Mouse (Mus musculus) limb, embryonic 10.5 days (tissue): ENCODE measurements around the gene Eif4enif1. TPM values are rescaled to one million over a fixed set of nuclear protein-coding genes. Genes with fewer than 3 reads are reported as not detected.
"Not testable (repeated sequence)": the region's sequence is repeated elsewhere in the genome, so short reads cannot be mapped to it uniquely, and the experiment has no call there.

Source experiments
- DNase-seq: peaks from one replicate; pipeline ENCODE4 v3.0.0-alpha.2; 2017; ENCODE audit warnings: low spot score
- H3K27ac ChIP-seq: fragments of 300-500 bp; sonication (generic); 2 replicates; pipeline ENCODE4 v1.5.1; 2016; ENCODE audit warnings: mild to moderate bottlenecking
- H3K27me3 ChIP-seq: fragments of 300-500 bp; sonication (generic); 2 replicates; pipeline ENCODE4 v1.6.1; 2016; ENCODE audit warnings: low read depth, mild to moderate bottlenecking; ENCODE audit not compliant: poor library complexity, severe bottlenecking
- H3K36me3 ChIP-seq: fragments of 300-500 bp; sonication (generic); 2 replicates; pipeline ENCODE4 v1.6.1; 2016; ENCODE audit warnings: mild to moderate bottlenecking, moderate library complexity
- H3K4me1 ChIP-seq: fragments of 300-500 bp; sonication (generic); 2 replicates; pipeline ENCODE4 v1.6.1; 2016
- H3K4me3 ChIP-seq: fragments of 300-500 bp; sonication (generic); 2 replicates; pipeline ENCODE4 v1.5.1; 2016; ENCODE audit warnings: mild to moderate bottlenecking, moderate library complexity
- H3K9me3 ChIP-seq: fragments of 300-500 bp; sonication (generic); replicated peaks from 2 replicates; pipeline ENCODE4 v1.6.1; 2016; ENCODE audit warnings: mild to moderate bottlenecking
- WGBS: fragments of 180-500 bp; shearing (Covaris S2); methylation state at CpG from one replicate; pipeline ENCODE4 v1.1.7; 2016; 5-methylcytosine and 5-hydroxymethylcytosine counted together
- polyA plus RNA-seq: library from polyadenylated mRNA; unstranded; fragments of >200 nt; fragmentation: Nextera tagmentation; extraction: Ambion mirVana; gene quantifications from 2 replicates; pipeline ENCODE4 v1.2.1, GENCODE M21; 2016

Gene Eif4enif1
- 64.7 and 74.1 TPM in 2 replicates for polyA plus RNA-seq

- H3K36me3 ChIP-seq: peaks cover 31% of the 10 kb centered on the region
- H3K4me3 ChIP-seq: peak within 1 kb of the TSS; percentile 50
- H3K27ac ChIP-seq: peak within 1 kb of the TSS; percentile 85
- WGBS: under 1% methylated on average over 50 of the region's 57 CpGs
- DNase-seq: peak; percentile 95
- no peaks in the 10 kb centered on the region for H3K27me3 ChIP-seq
- H3K4me1 ChIP-seq: no peaks in the 10 kb centered on the region
- no peaks in the 10 kb centered on the region for H3K9me3 ChIP-seq
These were observed at the start of gene Eif4enif1 for GRCm38 (mm10) chr11:3202231-3202701. Gene Eif4enif1, plus strand, starts transcription at chr11:3202392.

DNA sequence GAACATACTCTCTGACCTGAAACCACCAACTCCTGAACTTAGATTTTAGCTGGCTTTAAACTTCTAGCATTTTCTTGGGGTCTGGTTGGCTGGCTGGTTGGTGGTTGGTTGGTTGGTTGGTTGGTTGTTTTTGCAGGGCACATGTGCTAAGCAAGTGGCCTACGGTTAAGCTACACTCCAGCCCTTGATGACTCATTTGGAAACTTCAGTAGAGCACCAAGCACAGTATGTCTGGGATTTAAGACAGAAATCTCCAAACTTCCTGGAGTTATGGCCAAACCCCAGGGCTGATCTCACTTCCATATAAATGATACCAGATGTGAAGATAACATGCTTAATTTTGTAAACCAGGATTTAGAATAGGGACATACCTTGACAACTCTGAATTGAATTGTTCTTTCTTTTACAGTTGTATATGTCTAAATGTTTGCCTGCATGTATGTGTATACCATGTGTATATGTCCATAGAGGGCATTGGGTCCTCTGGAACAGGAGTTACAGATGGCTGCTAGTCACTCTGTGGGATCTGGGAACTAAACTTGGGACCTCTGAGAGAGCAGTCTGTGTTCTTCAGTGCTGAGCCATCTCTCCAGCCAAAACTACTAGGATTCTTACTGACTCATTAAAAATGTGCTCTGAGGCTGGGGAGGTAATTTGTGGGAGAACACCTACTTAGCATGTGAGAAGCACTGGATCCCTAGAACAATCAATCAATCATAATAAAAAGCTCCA lies 48.4 kb upstream of the Eif4enif1 start:
- 83% methylated on average over 1 of the region's 1 CpGs for WGBS
- not testable (repeated sequence) for H3K27me3 ChIP-seq, H3K4me3 ChIP-seq, H3K27ac ChIP-seq, H3K4me1 ChIP-seq
- Histone ChIP-seq H3K9me3 (peaks cover 15% of the 10 kb centered on the region), H3K36me3 (peaks cover 13% of the 10 kb centered on the region)
- DNase-seq: peak; percentile 43

DNA sequence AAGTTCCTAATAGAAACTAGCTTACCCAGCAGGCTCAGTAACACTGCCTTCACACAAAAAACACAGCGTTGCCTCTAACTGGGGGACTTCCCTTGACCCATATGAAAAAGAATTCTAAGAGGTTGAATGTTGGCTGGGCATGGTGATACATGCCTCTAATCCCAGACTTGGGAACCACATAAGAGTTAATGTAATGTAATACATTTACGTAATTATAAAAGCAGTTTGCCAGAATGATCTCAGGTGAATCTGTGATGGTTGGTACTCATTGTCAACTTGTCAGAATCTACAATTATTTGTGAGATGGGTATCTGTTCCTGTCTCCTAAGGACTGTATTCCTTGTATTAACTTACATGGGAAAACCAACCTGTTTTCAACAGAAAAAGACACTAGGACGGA lies 45.2 kb upstream of the Eif4enif1 start:
- 92% methylated on average over 3 of the region's 3 CpGs for WGBS
- H3K9me3 ChIP-seq: peaks cover 11% of the 10 kb centered on the region
- not testable (repeated sequence) for H3K4me1 ChIP-seq, H3K27me3 ChIP-seq, H3K27ac ChIP-seq, H3K36me3 ChIP-seq, H3K4me3 ChIP-seq, DNase-seq

- H3K27me3 ChIP-seq, H3K36me3 ChIP-seq, H3K4me3 ChIP-seq, DNase-seq, H3K27ac ChIP-seq, H3K4me1 ChIP-seq: not testable (repeated sequence)
- peaks cover 15% of the 10 kb centered on the region for H3K9me3 ChIP-seq
- 96% methylated on average over 6 of the region's 6 CpGs for whole genome bisulfite sequencing
These were observed 44.2 kb upstream of the Eif4enif1 start for GRCm38 (mm10) chr11:3157996-3158395.

DNA sequence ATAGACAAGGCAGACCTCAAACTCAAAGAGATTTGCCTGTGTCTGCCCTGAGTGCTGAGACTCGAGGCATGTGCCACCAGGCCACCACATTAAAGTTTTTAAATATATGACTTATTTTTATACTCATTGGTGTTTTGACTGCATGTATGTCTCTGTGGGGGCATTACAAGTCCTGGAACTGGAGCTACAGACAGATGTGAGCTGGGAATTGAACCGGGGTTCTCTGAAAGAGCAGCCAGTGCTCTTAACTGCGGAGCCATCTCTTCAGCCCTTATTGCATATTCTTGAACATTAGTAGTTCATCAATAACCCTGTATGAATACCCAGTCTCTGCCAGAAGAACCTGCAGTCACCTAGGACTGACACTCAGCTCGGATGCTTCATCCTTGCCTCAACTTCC lies 43.4 kb upstream of the Eif4enif1 start:
- 88% methylated on average over 4 of the region's 4 CpGs for WGBS
- not testable (repeated sequence) for H3K4me3 ChIP-seq

GRCm38 (mm10) chr11:3161370-3161769 lies 40.8 kb upstream of the Eif4enif1 start:
- DNase-seq: peak; percentile 39

More for the DNA sequence above, 43.4 kb upstream of the Eif4enif1 start:
- H3K4me1 ChIP-seq, H3K36me3 ChIP-seq, H3K27ac ChIP-seq, H3K27me3 ChIP-seq, DNase-seq: not testable (repeated sequence)
- peaks cover 14% of the 10 kb centered on the region for H3K9me3 ChIP-seq

GRCm38 (mm10) chr11:3162236-3162897 lies 39.8 kb upstream of the Eif4enif1 start:
- H3K4me1 ChIP-seq: not testable (repeated sequence)

More at GRCm38 (mm10) chr11:3161370-3161769, 40.8 kb upstream of the Eif4enif1 start:
- H3K27ac ChIP-seq, H3K36me3 ChIP-seq, H3K4me3 ChIP-seq, H3K4me1 ChIP-seq, H3K27me3 ChIP-seq: not testable (repeated sequence)
- peaks cover 12% of the 10 kb centered on the region for H3K9me3 ChIP-seq
- WGBS: 64% methylated on average over 1 of the region's 2 CpGs

GRCm38 (mm10) chr11:3163122-3163521 lies 39.1 kb upstream of the Eif4enif1 start:
- DNase-seq, H3K27ac ChIP-seq, H3K4me1 ChIP-seq, H3K27me3 ChIP-seq, H3K36me3 ChIP-seq, H3K4me3 ChIP-seq: not testable (repeated sequence)
- H3K9me3 ChIP-seq: peaks cover 14% of the 10 kb centered on the region
- 94% methylated on average over 2 of the region's 2 CpGs for WGBS

More at GRCm38 (mm10) chr11:3162236-3162897, 39.8 kb upstream of the Eif4enif1 start:
- H3K27ac ChIP-seq, H3K36me3 ChIP-seq, DNase-seq, H3K4me3 ChIP-seq, H3K27me3 ChIP-seq: not testable (repeated sequence)
- WGBS: 64% methylated on average over 5 of the region's 5 CpGs
- peaks cover 12% of the 10 kb centered on the region for H3K9me3 ChIP-seq

DNA sequence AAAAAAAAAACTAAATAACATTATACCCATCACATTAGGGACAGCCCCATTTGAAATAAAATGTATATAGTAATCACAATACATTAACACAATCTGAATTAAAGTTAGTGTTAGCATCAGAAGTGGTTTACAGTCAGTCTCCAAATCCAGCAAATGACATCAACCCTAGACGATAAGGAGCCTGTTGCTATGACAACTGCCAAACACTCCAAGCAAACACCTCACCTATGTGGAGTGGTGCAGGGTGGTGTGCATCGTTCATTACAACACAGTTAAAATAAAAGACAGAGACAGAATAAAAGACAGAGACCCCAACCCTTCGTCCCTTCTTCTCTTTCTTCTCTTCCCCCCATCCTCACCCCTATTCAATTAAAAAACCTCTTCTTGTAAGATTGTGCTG lies 38.5 kb upstream of the Eif4enif1 start:
- H3K36me3 ChIP-seq, DNase-seq, H3K27ac ChIP-seq, H3K4me1 ChIP-seq, H3K4me3 ChIP-seq, H3K27me3 ChIP-seq: not testable (repeated sequence)
- peaks cover 14% of the 10 kb centered on the region for H3K9me3 ChIP-seq
- 78% methylated on average over 3 of the region's 3 CpGs for WGBS

DNA sequence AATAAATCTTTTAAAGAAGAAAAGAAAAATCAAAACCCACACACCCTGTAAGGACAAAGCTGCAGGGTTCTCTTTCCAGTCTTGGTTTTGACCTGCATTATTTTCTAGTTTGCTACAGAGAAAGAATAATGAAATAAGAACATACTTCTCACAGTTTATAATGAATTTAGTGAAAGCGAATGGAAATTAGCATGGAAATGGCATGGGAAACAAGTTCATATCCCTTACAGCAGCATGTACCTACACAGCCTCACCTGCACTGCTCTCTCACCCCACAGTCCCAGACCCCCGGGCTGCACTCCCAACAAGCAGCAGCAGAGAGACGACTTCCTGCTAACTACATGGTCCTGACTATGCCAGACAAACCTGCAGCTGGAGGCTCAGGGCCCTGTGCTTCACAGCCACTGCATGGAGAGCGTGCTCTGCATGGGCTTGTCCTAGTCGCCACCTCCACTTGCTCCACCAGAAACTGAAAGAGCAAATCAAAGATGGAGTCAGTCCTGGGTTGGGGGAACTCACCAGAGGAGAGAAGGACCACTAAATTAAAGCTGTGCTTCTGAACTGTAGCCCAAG lies 36.9 kb upstream of the Eif4enif1 start:
- DNase-seq, H3K4me1 ChIP-seq: not testable (repeated sequence)

DNA sequence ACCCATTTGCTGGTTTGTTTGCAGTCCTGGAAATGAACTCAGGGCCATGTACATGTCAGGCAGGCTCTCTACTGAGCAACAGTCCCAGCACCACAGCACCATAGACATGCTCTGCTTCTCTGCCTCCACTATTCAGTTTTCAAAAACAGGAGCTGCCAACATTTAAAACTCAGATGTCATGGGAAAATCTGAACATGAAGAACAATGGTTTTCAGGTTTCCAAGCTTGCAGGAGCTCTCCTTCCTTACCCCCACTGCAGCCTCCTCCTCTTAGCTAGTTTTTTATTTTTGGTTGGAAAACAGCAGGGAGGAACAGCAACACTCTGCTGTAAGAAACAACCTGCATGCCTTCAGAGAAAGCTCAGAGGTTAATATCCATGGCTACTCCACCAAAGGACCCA lies 35.9 kb upstream of the Eif4enif1 start:
- H3K27ac ChIP-seq, H3K4me3 ChIP-seq, DNase-seq, H3K4me1 ChIP-seq, H3K27me3 ChIP-seq, H3K36me3 ChIP-seq: not testable (repeated sequence)
- H3K9me3 ChIP-seq: peaks cover 13% of the 10 kb centered on the region

More for the DNA sequence above, 36.9 kb upstream of the Eif4enif1 start:
- not testable (repeated sequence) for H3K36me3 ChIP-seq, H3K4me3 ChIP-seq, H3K27me3 ChIP-seq, H3K27ac ChIP-seq
- 83% methylated on average over 3 of the region's 5 CpGs for WGBS
- H3K9me3 ChIP-seq: peaks cover 14% of the 10 kb centered on the region

GRCm38 (mm10) chr11:3167129-3167528 lies 35.1 kb upstream of the Eif4enif1 start:
- H3K27ac ChIP-seq, H3K27me3 ChIP-seq, H3K4me3 ChIP-seq, H3K4me1 ChIP-seq, DNase-seq, H3K36me3 ChIP-seq: not testable (repeated sequence)
- 91% methylated on average over 4 of the region's 4 CpGs for WGBS
- peaks cover 15% of the 10 kb centered on the region for H3K9me3 ChIP-seq

DNA sequence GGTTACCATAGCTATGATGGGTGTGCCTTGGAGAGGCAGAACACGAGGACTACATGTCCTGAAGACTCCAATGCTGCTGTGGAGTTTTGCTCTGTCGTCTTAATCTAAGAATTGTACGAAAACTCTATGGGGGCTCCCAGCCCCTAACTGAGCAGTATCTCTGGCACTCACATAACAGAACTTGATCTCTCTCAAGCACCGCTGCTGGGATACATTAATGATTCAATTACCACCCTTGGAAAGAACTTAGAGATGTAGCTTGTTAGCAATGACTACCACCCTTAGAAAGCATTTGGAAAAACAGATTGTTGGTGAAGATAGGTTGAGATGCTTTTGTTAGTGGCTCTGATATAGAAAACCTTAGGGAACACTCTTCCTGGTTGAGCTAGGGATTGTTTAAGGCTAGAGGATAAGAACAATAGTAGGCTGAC lies 34.6 kb upstream of the Eif4enif1 start:
- peaks cover 12% of the 10 kb centered on the region for H3K9me3 ChIP-seq
- DNase-seq, H3K27ac ChIP-seq, H3K4me3 ChIP-seq, H3K27me3 ChIP-seq, H3K4me1 ChIP-seq, H3K36me3 ChIP-seq: not testable (repeated sequence)
- 81% methylated on average over 4 of the region's 4 CpGs for WGBS
